Mouse (Mus musculus): ENCODE data around the gene Nfkbid.

DNA sequence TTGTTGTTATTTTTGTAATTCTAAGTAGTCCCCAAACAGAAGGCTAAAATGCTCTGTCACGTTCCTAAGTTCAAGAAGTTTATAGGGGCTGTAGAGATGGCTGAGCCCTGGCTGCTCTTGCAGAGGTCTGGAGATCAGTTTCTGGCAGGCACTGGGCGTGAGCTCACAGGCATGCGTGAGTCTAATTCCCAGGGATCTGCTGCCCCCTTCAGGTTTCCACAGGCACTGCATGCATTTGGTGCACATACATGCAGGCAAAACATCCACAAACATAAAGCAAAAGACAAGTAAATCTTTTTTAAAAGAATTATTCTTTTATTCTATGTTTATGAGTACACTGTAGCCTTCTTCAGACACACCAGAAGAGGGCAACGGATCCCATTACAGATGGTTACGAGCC lies 50.9 kb downstream of the Nfkbid start:
- TF ChIP-seq CTCF (IDR thresholded peaks at IDR 0.05; ENCODE audit: low read depth) (peak; percentile 71), EP300 (optimal IDR thresholded peaks at IDR 0.05) (no peak)
